Mouse (Mus musculus) spleen, adult 2 months (tissue): ENCODE measurements around the gene Smyd2.

Experiments used
- CTCF ChIP-seq: fragments of 200-500 bp; IDR thresholded peaks from 2 replicates; pipeline ENCODE4 v1.5.1; 2011; ENCODE audit warnings: mild to moderate bottlenecking, inconsistent platforms; ENCODE audit not compliant: insufficient read depth, insufficient read length, insufficient replicate concordance; ENCODE audit errors: extremely low read depth
- POLR2A ChIP-seq: fragments of 200-500 bp; IDR thresholded peaks from 2 replicates; pipeline ENCODE4 v1.6.1; 2011; ENCODE audit warnings: low read depth, low read length, inconsistent platforms

DNA sequence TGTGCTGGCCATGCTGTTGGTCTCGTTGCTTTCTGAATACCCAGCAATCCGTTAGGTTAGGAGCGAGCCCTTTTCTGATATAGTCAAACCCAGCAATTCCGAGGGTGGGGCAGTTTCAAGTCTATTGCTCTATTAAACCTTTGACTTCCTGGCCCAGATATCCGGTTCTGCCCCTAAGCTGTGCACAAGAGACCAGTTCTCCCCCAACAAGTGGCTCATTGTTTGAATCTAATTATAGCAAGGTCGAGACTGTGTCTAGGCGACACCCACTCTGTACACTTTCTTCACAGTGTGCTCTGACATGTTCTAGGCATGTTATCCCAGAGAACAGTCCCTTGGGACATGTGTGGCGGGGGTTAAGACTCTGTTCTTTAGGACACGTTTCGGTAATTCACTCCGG, 72.6 kb downstream of the Smyd2 start:
- TF ChIP-seq POLR2A (no peak), CTCF (no peak)
